7 mouse cellular contexts compared by ENCODE assay signal in the genomic region with DNA sequence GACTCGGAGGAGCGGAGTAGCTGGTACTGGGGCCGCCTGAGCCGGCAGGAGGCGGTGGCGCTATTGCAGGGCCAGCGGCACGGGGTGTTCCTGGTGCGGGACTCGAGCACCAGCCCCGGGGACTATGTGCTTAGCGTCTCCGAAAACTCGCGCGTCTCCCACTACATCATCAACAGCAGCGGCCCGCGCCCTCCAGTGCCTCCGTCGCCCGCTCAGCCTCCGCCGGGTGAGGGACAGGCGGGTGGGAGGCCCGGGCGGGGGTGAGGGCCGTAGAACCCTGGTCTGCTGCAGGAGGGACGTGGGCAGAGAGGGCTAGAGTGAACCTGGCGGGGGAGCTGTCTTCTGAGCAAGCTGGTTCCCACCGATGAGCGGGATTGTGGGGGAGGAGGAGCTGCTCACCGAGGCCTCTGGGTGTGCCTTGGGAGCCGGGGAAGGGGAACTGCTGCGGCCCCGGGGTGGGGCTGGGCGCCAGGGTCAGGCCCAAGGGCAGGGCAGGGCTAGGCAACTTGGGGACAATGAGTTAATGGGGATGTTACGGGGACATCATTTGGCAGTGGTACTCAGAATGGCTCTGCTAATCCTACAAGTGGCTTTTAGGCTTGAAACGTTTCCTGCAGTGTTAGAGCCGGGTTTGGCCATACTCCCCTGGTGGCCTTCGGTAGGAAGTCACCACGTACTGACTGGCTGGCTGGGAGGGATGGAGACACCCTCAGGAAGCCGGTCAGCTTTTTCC. TPM values are rescaled to one million over a fixed set of nuclear protein-coding genes. Genes with fewer than 3 reads are reported as not detected.
DNase-seq lines count a peak whose midpoint lies in the region; ATAC-seq and TF ChIP-seq lines count a peak whose summit lies in the region.

No protein-coding gene starts in this region.

- peak; percentile 70 for TF ChIP-seq CTCF in lung, postnatal 0 days (IDR thresholded peaks at IDR 0.05)

- peak overlapping the region; percentile 83 for H3K4me2 ChIP-seq in forebrain, embryonic 11.5 days (ENCODE audit: low read depth, low read length, severe bottlenecking)
- H3K4me2 ChIP-seq in lung, postnatal 0 days (replicated peaks; ENCODE audit: low read depth, low read length): peak overlapping the region; percentile 68

- ATAC-seq in forebrain, embryonic 11.5 days (replicated peaks; ENCODE audit: low FRiP score): peak; percentile 80
- ATAC-seq in lung, postnatal 0 days: peak; percentile 70

- peaks cover 0 to 7% of the 10 kb centered on the region in 2 experiments; a peak in 2 of 4 replicates for H3K4me1 ChIP-seq in ES-E14 (ENCODE audit: control insufficient read depth in 2 of 2, insufficient read depth in 2 of 2, low read length in 2 of 2, poor library complexity in 1 of 2)
- peaks cover 4% of the 10 kb centered on the region; the same call in 1 of the 2 replicates for H3K4me1 ChIP-seq in forebrain, embryonic 11.5 days (replicated peaks; ENCODE audit: control insufficient read depth, insufficient read depth, low read length)
- peaks cover 8% of the 10 kb centered on the region; the same call in 1 of the 2 replicates for H3K4me1 ChIP-seq in lung, postnatal 0 days (ENCODE audit: insufficient read depth, low read depth, low read length)

- peak overlapping the region; percentile 94 for H3K27ac ChIP-seq in ES-E14 (ENCODE audit: insufficient read depth, low read depth, low read length, poor library complexity, severe bottlenecking)
- H3K27ac ChIP-seq in forebrain, embryonic 11.5 days (ENCODE audit: low read depth, low read length): peak overlapping the region; percentile 78
- peak overlapping the region; percentile 98 for H3K27ac ChIP-seq in lung, postnatal 0 days (ENCODE audit: low read length)

- H3K27me3 ChIP-seq in forebrain, embryonic 11.5 days (ENCODE audit: control insufficient read depth, insufficient read depth, low read length): no peaks in the 10 kb centered on the region
- no peaks in the 10 kb centered on the region for H3K27me3 ChIP-seq in lung, postnatal 0 days (replicated peaks; ENCODE audit: insufficient read depth, low read length)

- H3K36me3 ChIP-seq in ES-E14 (ENCODE audit: control insufficient read depth, insufficient read depth, low read length, poor library complexity, severe bottlenecking): peaks cover 5% of the 10 kb centered on the region
- peaks cover 3% of the 10 kb centered on the region; the same call in 1 of the 2 replicates for H3K36me3 ChIP-seq in forebrain, embryonic 11.5 days (ENCODE audit: control insufficient read depth, insufficient read depth, low read length)
- H3K36me3 ChIP-seq in lung, postnatal 0 days (ENCODE audit: insufficient read depth, low read length): no peaks in the 10 kb centered on the region

- intact Hi-C loops in heart, postnatal 10 days (cut with DNase I): loop anchor here (2.0 kb wide), 1 partner anchor 49 kb away; a partner anchor contains a TSS

- peak overlapping the region; percentile 99 for H3K9ac ChIP-seq in ES-E14 (ENCODE audit: insufficient read depth, low read depth, low read length, poor library complexity, severe bottlenecking)
- H3K9ac ChIP-seq in forebrain, embryonic 11.5 days (ENCODE audit: low read length): peak overlapping the region; percentile 93
- H3K9ac ChIP-seq in lung, postnatal 0 days (replicated peaks; ENCODE audit: low read depth): peak overlapping the region; percentile 96

- no peaks in the 10 kb centered on the region for H3K9me3 ChIP-seq in ES-E14 (ENCODE audit: control insufficient read depth, insufficient read depth, low read depth, low read length)
- no peaks in the 10 kb centered on the region for H3K9me3 ChIP-seq in forebrain, embryonic 11.5 days (ENCODE audit: control insufficient read depth, low read length)
- no peaks in the 10 kb centered on the region for H3K9me3 ChIP-seq in lung, postnatal 0 days (ENCODE audit: low read length)

- peak; percentile 54 for DNase-seq in ES-E14 (ENCODE audit: low read depth, low spot score)
- DNase-seq in adrenal gland, adult 8-10 months: peak; percentile 64
- peak; percentile 63 for DNase-seq in forebrain, embryonic 11.5 days (ENCODE audit: low spot score)
- peak; percentile 77 to 80 for DNase-seq in heart, postnatal 10 days
- peak; percentile 70 to 71 for DNase-seq in kidney, postnatal 36 days
- DNase-seq in lung, postnatal 0 days (ENCODE audit: low spot score): peak; percentile 91
- peak; percentile 65 for DNase-seq in ovary, postnatal 36 days (ENCODE audit: low spot score)

- in situ Hi-C loops in ES-E14 (cut with MboI; ENCODE audit: low sequenced_read_pairs in 2 of 2, unreplicated experiment in 2 of 2): no loop called here

- TF ChIP-seq EP300 in lung, postnatal 0 days (IDR thresholded peaks at IDR 0.05): peak; percentile 19; the same call in 1 of the 2 replicates

- peak overlapping the region; percentile 88 to 99 for H3K4me3 ChIP-seq in ES-E14 (ENCODE audit: insufficient read depth in 1 of 2, low read depth in 1 of 2, low read length in 2 of 2, poor library complexity in 1 of 2, severe bottlenecking in 1 of 2)
- H3K4me3 ChIP-seq in forebrain, embryonic 11.5 days (ENCODE audit: low read depth, low read length): peak overlapping the region; percentile 98
- peak overlapping the region; percentile 100 for H3K4me3 ChIP-seq in lung, postnatal 0 days (ENCODE audit: low read depth, low read length)

- under 1% methylated on average over 43 of the region's 43 CpGs for WGBS in forebrain, embryonic 11.5 days
- WGBS in lung, postnatal 0 days: under 1% methylated on average over 38 of the region's 43 CpGs

TF ChIP-seq in ES-E14, 5 proteins besides CTCF, POLR2A, EP300 and RAD21:
- peak; percentile 31; the same call in 1 of the 2 replicates for TF ChIP-seq HCFC1 (IDR thresholded peaks at IDR 0.05; ENCODE audit: borderline replicate concordance, insufficient read depth, low read length)
- TF ChIP-seq ZNF384 (IDR thresholded peaks at IDR 0.05; ENCODE audit: low read depth, low read length): no peak

RNA-seq across cellular contexts. Expression of a gene that starts 0.5 kb away (rescaled TPM):
- total RNA-seq in ES-E14 (2012; rRNA removed): 68.1 and 71.3 TPM in 2 replicates
- total RNA-seq in adrenal gland, adult 8-10 months (2022): 100 to 1,000 TPM; 115 to 125 (median 117) TPM
- 140 and 143 TPM in 2 replicates for polyA plus RNA-seq in forebrain, embryonic 11.5 days (2014; fragmentation: Nextera tagmentation; extraction: Ambion mirVana)
- total RNA-seq in heart, postnatal 10 days (2021): 100 to 1,000 TPM; 108 to 112 TPM
- 83.8 and 90.3 TPM in 2 replicates for polyA plus RNA-seq in lung, postnatal 0 days (2015; fragmentation: Nextera tagmentation; extraction: Ambion mirVana)

RNA-seq across cellular contexts. Expression of a gene that starts 29.3 kb away (rescaled TPM):
- 62.8 and 62.9 TPM in 2 replicates for total RNA-seq in ES-E14 (2012; rRNA removed)
- total RNA-seq in adrenal gland, adult 8-10 months (2022): 100 to 1,000 TPM; 151 to 208 (median 180) TPM
- 13.8 and 15.1 TPM in 2 replicates for polyA plus RNA-seq in forebrain, embryonic 11.5 days (2014; fragmentation: Nextera tagmentation; extraction: Ambion mirVana)
- total RNA-seq in heart, postnatal 10 days (2021): 100 to 1,000 TPM; 151 to 153 TPM
- 88.5 and 102 TPM in 2 replicates for polyA plus RNA-seq in lung, postnatal 0 days (2015; fragmentation: Nextera tagmentation; extraction: Ambion mirVana)

RNA-seq across cellular contexts. Expression of a gene that starts 48.8 kb away (rescaled TPM):
- total RNA-seq in ES-E14 (2012; rRNA removed): 12.2 and 13.8 TPM in 2 replicates
- 10 to 100 TPM; 46.2 to 62.5 (median 53.6) TPM for total RNA-seq in adrenal gland, adult 8-10 months (2022)
- polyA plus RNA-seq in forebrain, embryonic 11.5 days (2014; fragmentation: Nextera tagmentation; extraction: Ambion mirVana): 20.8 and 24.6 TPM in 2 replicates
- 10 to 100 TPM; 35.4 to 37.3 TPM for total RNA-seq in heart, postnatal 10 days (2021)
- 60.2 and 71.4 TPM in 2 replicates for polyA plus RNA-seq in lung, postnatal 0 days (2015; fragmentation: Nextera tagmentation; extraction: Ambion mirVana)

RNA-seq across cellular contexts. Expression of a gene that starts 53.1 kb away (rescaled TPM):
- total RNA-seq in ES-E14 (2012; rRNA removed): 256 and 432 TPM in 2 replicates
- total RNA-seq in adrenal gland, adult 8-10 months (2022): 100 to 1,000 TPM; 600 to 760 (median 717) TPM
- 1,460 and 1,571 TPM in 2 replicates for polyA plus RNA-seq in forebrain, embryonic 11.5 days (2014; fragmentation: Nextera tagmentation; extraction: Ambion mirVana)
- 100 to 1,000 TPM; 738 to 749 TPM for total RNA-seq in heart, postnatal 10 days (2021)
- polyA plus RNA-seq in lung, postnatal 0 days (2015; fragmentation: Nextera tagmentation; extraction: Ambion mirVana): 453 and 499 TPM in 2 replicates

Comparison
In these comparisons a context has a peak if more than half of its experiments do, and no peak if none do; other contexts are left out.
1. Peak in every context shown above with its lines: DNase-seq, ATAC-seq, H3K4me3 ChIP-seq and H3K27ac ChIP-seq.